Mouse (Mus musculus): ENCODE measurements around the gene Cntn1.

DNA sequence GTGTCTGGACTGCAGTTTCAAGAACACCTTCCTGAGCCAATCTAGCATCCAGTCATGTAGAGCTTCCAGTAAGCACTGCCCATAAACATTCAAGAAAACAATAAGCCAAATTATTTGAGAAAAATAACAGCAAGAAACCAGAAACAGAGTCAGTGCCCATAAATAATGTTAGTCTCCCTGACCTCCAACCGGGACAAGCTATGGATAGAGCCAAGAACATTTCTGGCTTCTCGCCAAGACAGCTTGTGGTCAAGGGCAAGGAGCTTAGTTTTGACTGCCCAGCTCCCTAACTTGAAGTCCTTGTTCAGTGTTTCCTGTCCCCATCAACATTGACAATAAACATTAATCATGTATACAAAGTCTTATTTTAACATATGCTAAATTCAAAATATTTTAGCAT lies 139.0 kb downstream of the Cntn1 start:
- no peak for TF ChIP-seq CTCF (IDR thresholded peaks at IDR 0.05; ENCODE audit: low read depth, low read length)
- no peak for TF ChIP-seq GATA1 (IDR thresholded peaks at IDR 0.05; ENCODE audit: borderline replicate concordance, low read length)
- no peak for TF ChIP-seq GATA2 (IDR thresholded peaks at IDR 0.05; ENCODE audit: borderline replicate concordance, low read depth, low read length)

Data from G1E (cell line).